Mouse (Mus musculus) cerebellum, adult 2 months (tissue): ENCODE results near the gene Trim56.

ENCODE experiments used
- CTCF ChIP-seq: fragments of 200-500 bp; IDR thresholded peaks from 2 replicates; pipeline ENCODE4 v1.5.1; 2011; ENCODE audit warnings: low read depth, mild to moderate bottlenecking, control low read depth, low read length, moderate library complexity, borderline replicate concordance; ENCODE audit not compliant: insufficient read depth
- POLR2A ChIP-seq: fragments of 200-500 bp; IDR thresholded peaks from 2 replicates; pipeline ENCODE4 v1.6.1; 2011; ENCODE audit warnings: low read length, control low read depth, borderline replicate concordance; ENCODE audit not compliant: insufficient read depth

- no peak for TF ChIP-seq CTCF
- TF ChIP-seq POLR2A: no peak
These were observed 983 bp downstream of the Trim56 start for GRCm38 (mm10) chr5:137114891-137115561.
